18 mouse cellular contexts compared by ENCODE assay signal in the genomic region with DNA sequence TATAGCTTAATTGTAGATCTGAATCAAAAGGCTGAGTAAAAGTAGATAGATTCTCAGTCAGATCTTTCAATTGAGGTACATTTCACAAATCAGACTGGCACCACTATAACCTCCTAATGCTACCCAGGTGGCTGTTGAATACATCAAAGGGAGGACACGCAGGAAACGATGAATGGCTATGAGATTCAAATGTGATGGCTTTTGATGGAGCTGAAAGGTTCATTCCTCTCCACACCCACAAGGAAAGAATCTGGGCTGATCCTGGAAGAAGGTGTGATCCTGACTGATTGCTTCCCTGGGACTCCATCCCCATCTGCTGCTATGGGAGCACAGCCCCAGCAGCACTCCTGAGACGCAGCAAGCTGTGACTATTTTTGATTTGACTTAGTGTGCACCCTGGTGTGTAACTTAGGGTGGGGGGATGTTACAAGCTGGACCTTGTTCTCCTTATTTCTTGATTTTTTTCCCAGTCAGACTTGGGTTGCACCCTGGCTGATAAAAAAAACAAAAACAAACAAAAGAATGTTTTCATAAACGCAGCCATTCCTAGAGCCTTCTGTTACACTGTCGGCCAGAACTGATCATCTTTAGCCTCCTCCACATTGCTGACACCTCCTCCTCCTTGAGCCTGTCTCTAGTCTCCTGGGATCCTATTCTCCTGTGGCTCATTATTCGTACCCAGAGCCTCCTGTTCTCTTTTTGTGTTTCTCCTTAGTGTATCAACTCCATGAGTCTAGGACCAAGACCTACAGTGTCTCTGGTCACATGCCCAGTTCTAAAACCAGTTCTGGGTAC.
DNase-seq lines count a peak whose midpoint lies in the region; ATAC-seq lines count a peak whose summit lies in the region.
"Had no signal": no experiment of that assay in that cellular context is flagged by ENCODE, and none has a peak within 500 bp of the region (broad histone marks: within the 10 kb centered on the region; RNA-seq: fewer than 3 reads in every experiment).

No protein-coding gene starts in this region.

- no peak for ATAC-seq in erythroid progenitor cell, adult 5-6 weeks (replicated peaks; ENCODE audit: low FRiP score, poor library complexity, severe bottlenecking)
- ATAC-seq: forebrain, embryonic 13.5 days; liver, postnatal 0 days; lung, postnatal 0 days; midbrain, embryonic 16.5 days had no signal

- peak; percentile 6 to 8 for DNase-seq in frontal cortex, postnatal 36 days (ENCODE audit: low spot score in 2 of 2)
- no peak for DNase-seq in frontal cortex, postnatal 14 days (ENCODE audit: low spot score in 2 of 2)
- DNase-seq in right cerebral cortex, adult 2 months (ENCODE audit: low spot score in 2 of 2): peak; percentile 10
- no peak for DNase-seq in right cerebral cortex, postnatal 14 days
- peak; percentile 66 for DNase-seq in ZHBTc4 (ENCODE audit: low read depth, low spot score)
- DNase-seq in urinary bladder, postnatal 36 days (ENCODE audit: low spot score in 2 of 2): no peak
- DNase-seq: adrenal gland, adult 2 months; gastrocnemius, postnatal 14 days; heart, adult 11 months; kidney, postnatal 14 days; layer of hippocampus, postnatal 36 days; liver, postnatal 0 days; retina, postnatal 1 day; spleen, adult 18-20 months had no signal

Comparison
In these comparisons a context has a peak if more than half of its experiments do, and no peak if none do; other contexts are left out.
1. DNase-seq: peak in frontal cortex, postnatal 36 days (2 of 2), right cerebral cortex, adult 2 months (2 of 2) and ZHBTc4 (single experiment); none in frontal cortex, postnatal 14 days (0 of 2), right cerebral cortex, postnatal 14 days (single experiment) and urinary bladder, postnatal 36 days (0 of 2).